Mouse (Mus musculus) liver, adult (tissue): ENCODE measurements around the gene Zfp668.

ENCODE experiments used
- GATA4 ChIP-seq: IDR thresholded peaks from 2 replicates; pipeline ENCODE4 v1.6.1; 2014; ENCODE audit warnings: mild to moderate bottlenecking, low read length; ENCODE audit not compliant: insufficient replicate concordance

The Zfp668 gene

GRCm38 (mm10) chr7:127870136-127870821 is 6.3 kb downstream of the Zfp668 start:
- no peak for TF ChIP-seq GATA4

- TF ChIP-seq GATA4: no peak
These were observed 7.3 kb downstream of the Zfp668 start for GRCm38 (mm10) chr7:127869149-127869810.

- TF ChIP-seq GATA4: no peak
These were observed 9.0 kb downstream of the Zfp668 start for GRCm38 (mm10) chr7:127867641-127868040.

GRCm38 (mm10) chr7:127866434-127866833 is 10.2 kb downstream of the Zfp668 start:
- no peak for TF ChIP-seq GATA4

GRCm38 (mm10) chr7:127858258-127858657 is 18.4 kb downstream of the Zfp668 start:
- no peak for TF ChIP-seq GATA4

- TF ChIP-seq GATA4: no peak
These were observed 25.7 kb downstream of the Zfp668 start for GRCm38 (mm10) chr7:127850906-127851305.

- no peak for TF ChIP-seq GATA4
These were observed 26.4 kb downstream of the Zfp668 start for GRCm38 (mm10) chr7:127849973-127850875.

- no peak for TF ChIP-seq GATA4
These were observed 34.5 kb downstream of the Zfp668 start for GRCm38 (mm10) chr7:127842001-127842718.

- TF ChIP-seq GATA4: peak; percentile 72; the same call in 1 of the 2 replicates
These were observed 35.2 kb downstream of the Zfp668 start for GRCm38 (mm10) chr7:127841340-127842000.

GRCm38 (mm10) chr7:127840886-127841285 is 35.7 kb downstream of the Zfp668 start:
- TF ChIP-seq GATA4: no peak

- TF ChIP-seq GATA4: no peak
These were observed 39.2 kb downstream of the Zfp668 start for GRCm38 (mm10) chr7:127837473-127837872.

GRCm38 (mm10) chr7:127835550-127835949 is 41.1 kb downstream of the Zfp668 start:
- TF ChIP-seq GATA4: no peak

GRCm38 (mm10) chr7:127824176-127824871 is 52.3 kb downstream of the Zfp668 start, which contains the start of the genes Stx4a and Stx1b:
Gene Stx4a (plus strand): TSS chr7:127824294.
Gene Stx1b (minus strand): TSS chr7:127824549.
- no peak for TF ChIP-seq GATA4

GRCm38 (mm10) chr7:127823236-127824171 is 53.1 kb downstream of the Zfp668 start:
- TF ChIP-seq GATA4: no peak
